Mouse (Mus musculus): ENCODE measurements around the gene Erlin1.

GRCm38 (mm10) chr19:43995427-43995826 lies 74.2 kb downstream of the Erlin1 start:
- no peak for TF ChIP-seq CTCF (IDR thresholded peaks at IDR 0.05; ENCODE audit: control insufficient read depth, insufficient read depth, insufficient read length)
- TF ChIP-seq MYOG (IDR thresholded peaks at IDR 0.05; ENCODE audit: control insufficient read depth, extremely low read depth, insufficient read length) = no peak
